Mouse (Mus musculus) hindbrain, embryonic 11.5 days (tissue): ENCODE results near the gene Agt. TPM values are rescaled to one million over a fixed set of nuclear protein-coding genes. Genes with fewer than 3 reads are reported as not detected.

Source experiments
- ATAC-seq: fragments of 200-750 bp; cut with Nextera tagmentation; 2 replicates; pipeline ENCODE4 v1.8.0; 2017; ENCODE audit warnings: mild to moderate bottlenecking, moderate TSS enrichment, moderate library complexity; ENCODE audit not compliant: low FRiP score
- DNase-seq: peaks from one replicate; pipeline ENCODE4 v3.0.0-alpha.2; 2015; ENCODE audit warnings: low spot score
- H3K27ac ChIP-seq: fragments of 300-500 bp; sonication (generic); 2 replicates; pipeline ENCODE4 v1.5.1; 2014; ENCODE audit warnings: mild to moderate bottlenecking, low read depth, low read length
- H3K27me3 ChIP-seq: fragments of 300-500 bp; sonication (generic); 2 replicates; pipeline ENCODE4 v1.6.1; 2014; ENCODE audit warnings: mild to moderate bottlenecking, low read length, moderate library complexity, mixed read lengths; ENCODE audit not compliant: control insufficient read depth, insufficient read depth
- H3K36me3 ChIP-seq: fragments of 300-500 bp; sonication (generic); 2 replicates; pipeline ENCODE4 v1.6.1; 2014; ENCODE audit warnings: mild to moderate bottlenecking, low read length, moderate library complexity, mixed read lengths; ENCODE audit not compliant: control insufficient read depth, insufficient read depth
- H3K4me1 ChIP-seq: fragments of 300-500 bp; sonication (generic); replicated peaks from 2 replicates; pipeline ENCODE4 v1.6.1; 2014; ENCODE audit warnings: low read length, mixed read lengths; ENCODE audit not compliant: control insufficient read depth, insufficient read depth
- H3K4me2 ChIP-seq: fragments of 300-500 bp; sonication (generic); replicated peaks from 2 replicates; pipeline ENCODE4 v1.6.1; 2014; ENCODE audit warnings: mild to moderate bottlenecking, low read depth, low read length
- H3K4me3 ChIP-seq: fragments of 300-500 bp; sonication (generic); 2 replicates; pipeline ENCODE4 v1.5.1; 2014; ENCODE audit warnings: low read depth, low read length
- H3K9ac ChIP-seq: fragments of 300-500 bp; sonication (generic); 2 replicates; pipeline ENCODE4 v1.6.1; 2014; ENCODE audit warnings: low read depth, low read length
- H3K9me3 ChIP-seq: fragments of 300-500 bp; sonication (generic); 2 replicates; pipeline ENCODE4 v1.6.1; 2016; ENCODE audit warnings: low read length; ENCODE audit not compliant: control insufficient read depth
- WGBS: fragments of 180-500 bp; shearing (Covaris S2); extraction: QIAGEN DNeasy Blood & Tissue Kit; methylation state at CpG from one replicate; pipeline ENCODE4 v1.1.7; 2014; 5-methylcytosine and 5-hydroxymethylcytosine counted together
- polyA plus RNA-seq: library from polyadenylated mRNA; unstranded; fragments of >200 nt; fragmentation: Nextera tagmentation; extraction: Ambion mirVana; gene quantifications from 2 replicates; pipeline ENCODE4 v1.2.1, GENCODE M21; 2014

Gene Agt
- polyA plus RNA-seq, 1 experiment from 2014 or later, result 0.14 TPM

- Histone ChIP-seq H3K27me3 (no peaks in the 10 kb centered on the region), H3K27ac (no peak overlapping the region), H3K9ac (no peak overlapping the region), H3K36me3 (no peaks in the 10 kb centered on the region), H3K4me1 (peaks cover 2% of the 10 kb centered on the region; the same call in 1 of the 2 replicates), H3K4me3 (no peak overlapping the region), H3K9me3 (no peaks in the 10 kb centered on the region), H3K4me2 (no peak overlapping the region)
- WGBS, result 94% methylated on average over 11 of the region's 11 CpGs
- ATAC-seq (no peak), DNase-seq (no peak)
These were observed 43.2 kb downstream of the Agt start for GRCm38 (mm10) chr8:124526261-124526660.

GRCm38 (mm10) chr8:124521946-124522345 is 47.6 kb downstream of the Agt start:
- Histone ChIP-seq H3K9ac (no peak overlapping the region), H3K4me2 (peak overlapping the region; percentile 80; the same call in 1 of the 2 replicates), H3K36me3 (no peaks in the 10 kb centered on the region), H3K9me3 (no peaks in the 10 kb centered on the region), H3K27ac (no peak overlapping the region), H3K27me3 (no peaks in the 10 kb centered on the region), H3K4me3 (peak overlapping the region; percentile 91; the same call in 1 of the 2 replicates), H3K4me1 (peaks cover 2% of the 10 kb centered on the region; the same call in 1 of the 2 replicates)
- 97% methylated on average over 6 of the region's 6 CpGs for WGBS
- DNase-seq, result no peak
- no peak for ATAC-seq

- Histone ChIP-seq H3K27me3 (no peaks in the 10 kb centered on the region), H3K4me2 (peak within 1 kb of the TSS; percentile 80), H3K9ac (peak within 1 kb of the TSS; percentile 83), H3K27ac (no peak within 1 kb of the TSS), H3K9me3 (no peaks in the 10 kb centered on the region), H3K4me1 (peaks cover 2% of the 10 kb centered on the region; the same call in 1 of the 2 replicates), H3K36me3 (no peaks in the 10 kb centered on the region), H3K4me3 (peak within 1 kb of the TSS; percentile 91)
- DNase-seq (peak; percentile 96), ATAC-seq (peak; percentile 97)
- WGBS, result 10% methylated on average over 50 of the region's 50 CpGs
These were observed 49.0 kb downstream of the Agt start, which contains the start of gene Cog2 for GRCm38 (mm10) chr8:124520249-124521080. Cog2 (plus strand) TSS chr8:124520767.

- no peaks in the 10 kb centered on the region for H3K36me3 ChIP-seq
- H3K4me2 ChIP-seq, result no peak overlapping the region
- ATAC-seq (no peak), DNase-seq (no peak)
- H3K9me3 ChIP-seq, result no peaks in the 10 kb centered on the region
- H3K9ac ChIP-seq, result no peak overlapping the region
- H3K27ac ChIP-seq, result no peak overlapping the region
- H3K4me1 ChIP-seq, result peaks cover 2% of the 10 kb centered on the region; the same call in 1 of the 2 replicates
- WGBS, result 65% methylated on average over 6 of the region's 6 CpGs
- no peaks in the 10 kb centered on the region for H3K27me3 ChIP-seq
- H3K4me3 ChIP-seq, result no peak overlapping the region
These were observed 52.4 kb downstream of the Agt start for GRCm38 (mm10) chr8:124517142-124517541.

- no peak overlapping the region for H3K4me3 ChIP-seq
- WGBS, result 73% methylated on average over 6 of the region's 6 CpGs
- no peak overlapping the region for H3K9ac ChIP-seq
- no peak overlapping the region for H3K4me2 ChIP-seq
- H3K27ac ChIP-seq, result no peak overlapping the region
- DNase-seq, result no peak
- no peak for ATAC-seq
- peaks cover 2% of the 10 kb centered on the region; the same call in 1 of the 2 replicates for H3K4me1 ChIP-seq
- no peaks in the 10 kb centered on the region for H3K9me3 ChIP-seq
- H3K36me3 ChIP-seq, result no peaks in the 10 kb centered on the region
- H3K27me3 ChIP-seq, result no peaks in the 10 kb centered on the region
These were observed 53.0 kb downstream of the Agt start for GRCm38 (mm10) chr8:124516525-124516924.

- H3K4me2 ChIP-seq, result no peak overlapping the region
- H3K9ac ChIP-seq, result no peak overlapping the region
- H3K27ac ChIP-seq, result no peak overlapping the region
- no peak overlapping the region for H3K4me3 ChIP-seq
- no peaks in the 10 kb centered on the region for H3K9me3 ChIP-seq
- no peaks in the 10 kb centered on the region for H3K27me3 ChIP-seq
- ATAC-seq (no peak), DNase-seq (no peak)
- WGBS, result 73% methylated on average over 3 of the region's 3 CpGs
- no peaks in the 10 kb centered on the region for H3K4me1 ChIP-seq
- no peaks in the 10 kb centered on the region for H3K36me3 ChIP-seq
These were observed 53.5 kb downstream of the Agt start for GRCm38 (mm10) chr8:124516039-124516438.

- ATAC-seq, result no peak
- Histone ChIP-seq H3K4me2 (no peak overlapping the region), H3K27ac (no peak overlapping the region), H3K27me3 (no peaks in the 10 kb centered on the region), H3K4me3 (no peak overlapping the region), H3K9ac (no peak overlapping the region), H3K4me1 (no peaks in the 10 kb centered on the region), H3K9me3 (no peaks in the 10 kb centered on the region), H3K36me3 (no peaks in the 10 kb centered on the region)
- DNase-seq, result no peak
- WGBS, result 79% methylated on average over 3 of the region's 3 CpGs
These were observed 60.4 kb downstream of the Agt start for GRCm38 (mm10) chr8:124509156-124509555.

- no peak for ATAC-seq
- no peak for DNase-seq
- H3K4me3 ChIP-seq, result no peak overlapping the region
- H3K36me3 ChIP-seq, result no peaks in the 10 kb centered on the region
- WGBS, result 68% methylated on average over 6 of the region's 6 CpGs
- no peak overlapping the region for H3K9ac ChIP-seq
- no peaks in the 10 kb centered on the region for H3K9me3 ChIP-seq
- no peak overlapping the region for H3K4me2 ChIP-seq
- H3K4me1 ChIP-seq, result no peaks in the 10 kb centered on the region
- no peaks in the 10 kb centered on the region for H3K27me3 ChIP-seq
- no peak overlapping the region for H3K27ac ChIP-seq
These were observed 61.2 kb downstream of the Agt start for GRCm38 (mm10) chr8:124508321-124508695.
